Mouse (Mus musculus) adrenal gland, postnatal 10 days (tissue): Measurements from ENCODE around the gene Rerg. TPM values are rescaled to one million over a fixed set of nuclear protein-coding genes. Genes with fewer than 3 reads are reported as not detected.

Experiments
- DNase-seq: peaks from one replicate; pipeline ENCODE4 v3.0.0; 2021; ENCODE audit warnings: mixed read lengths
- total RNA-seq, 2 experiments: library from RNA; stranded (reverse); gene quantifications; 2 replicates each; pipeline ENCODE4 v1.2.3; 2021

Rerg gene
- total RNA-seq, 2 experiments from 2014 or later, result 81.0 to 82.3 TPM

- no peak for DNase-seq
Measured at GRCm38 (mm10) chr6:137011187-137011586, 159.1 kb downstream of the Rerg start.

Other genes starting within 250 kb of the Rerg start
- under 1 TPM; 0.15 to 0.27 TPM for gene Erp27, start 248.3 kb downstream of the Rerg start, total RNA-seq
- under 1 TPM in 1 of 2 experiments, not detected in 1; 0.60 TPM for gene Pde6h, start 246.7 kb downstream of the Rerg start, total RNA-seq
- 10 to 100 TPM; 43.0 to 44.5 TPM for gene Arhgdib, start 228.6 kb downstream of the Rerg start, total RNA-seq
- gene Ptpro, start 81.8 kb upstream of the Rerg start, total RNA-seq, result 1 to 10 TPM; 1.6 to 2.4 TPM